Mouse (Mus musculus) bone marrow, adult 2 months (tissue): ENCODE results near the gene Surf2.

Source experiments
- CTCF ChIP-seq: fragments of 200-500 bp; IDR thresholded peaks from 2 replicates; pipeline ENCODE4 v1.5.1; 2011; ENCODE audit warnings: low read length, control low read depth; ENCODE audit not compliant: control insufficient read depth, insufficient read depth
- POLR2A ChIP-seq: fragments of 200-500 bp; IDR thresholded peaks from 2 replicates; pipeline ENCODE4 v1.6.1; 2011; ENCODE audit warnings: low read depth, mild to moderate bottlenecking, control low read depth, low read length, borderline replicate concordance; ENCODE audit not compliant: control insufficient read depth

DNA sequence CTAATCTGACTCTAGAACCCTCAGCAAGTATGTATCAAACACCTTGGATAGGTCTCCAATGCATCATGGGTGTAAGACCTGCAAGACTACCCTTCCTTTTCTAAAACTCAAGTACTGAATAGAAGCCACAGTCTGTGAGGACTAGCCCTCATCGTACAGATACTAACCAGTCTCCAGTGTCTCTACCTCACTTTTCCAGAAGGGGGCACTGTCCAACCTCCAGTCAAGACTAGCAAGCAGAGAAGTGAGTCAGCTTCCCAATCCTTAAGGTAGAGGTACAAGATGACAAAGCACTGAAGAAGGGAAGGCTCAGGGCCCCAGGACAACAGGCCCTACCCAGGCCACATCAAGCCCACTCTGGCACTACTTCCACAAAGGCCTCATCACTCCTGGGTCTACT is 14.2 kb downstream of the Surf2 start:
- no peak for TF ChIP-seq POLR2A
- peak; percentile 60 for TF ChIP-seq CTCF
